Mouse (Mus musculus) right cerebral cortex, postnatal 4 days (tissue): ENCODE measurements around the gene Klhl29.

Experiments used
- DNase-seq: peaks from one replicate; pipeline ENCODE4 v3.0.0-alpha.2; 2022

The Klhl29 gene

DNA sequence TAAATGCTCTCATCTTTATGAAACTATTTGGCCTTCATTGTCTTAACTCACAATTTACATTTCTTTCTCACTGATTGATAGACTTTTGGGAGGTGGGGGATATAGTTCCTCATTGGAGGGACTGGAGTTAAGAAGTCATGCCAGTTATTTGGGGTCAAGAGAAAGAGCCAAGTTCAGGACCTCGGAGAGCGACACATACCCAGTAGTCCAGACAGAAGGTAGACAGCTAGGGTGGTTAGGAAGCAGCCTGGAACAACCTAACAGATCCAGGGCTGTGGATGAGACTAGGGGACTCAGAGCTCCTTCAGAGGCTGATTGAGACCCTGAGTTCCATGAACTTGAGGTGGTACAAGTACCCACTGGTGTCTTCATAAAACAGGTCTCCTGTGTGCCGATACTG is 264.1 kb downstream of the Klhl29 start:
- DNase-seq, result no peak

DNA sequence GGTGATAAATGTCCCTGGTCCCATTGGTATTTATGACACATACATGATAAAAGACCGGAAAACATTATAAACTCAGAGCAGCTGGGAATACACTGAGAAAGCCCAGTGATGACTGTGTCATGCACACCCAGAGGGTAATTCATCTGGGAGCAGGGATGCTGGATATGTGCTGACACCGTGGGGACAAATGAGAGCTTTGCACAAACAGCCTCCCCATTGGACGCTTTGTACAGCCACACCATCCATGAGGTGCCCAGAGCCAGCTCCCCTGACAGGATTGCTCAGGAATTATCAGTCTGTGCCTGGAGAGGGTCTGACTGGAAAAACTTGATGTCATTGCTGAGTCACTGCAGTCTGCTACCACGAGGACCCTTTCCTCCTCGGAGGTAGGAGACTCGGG is 266.9 kb downstream of the Klhl29 start:
- DNase-seq, result no peak

DNA sequence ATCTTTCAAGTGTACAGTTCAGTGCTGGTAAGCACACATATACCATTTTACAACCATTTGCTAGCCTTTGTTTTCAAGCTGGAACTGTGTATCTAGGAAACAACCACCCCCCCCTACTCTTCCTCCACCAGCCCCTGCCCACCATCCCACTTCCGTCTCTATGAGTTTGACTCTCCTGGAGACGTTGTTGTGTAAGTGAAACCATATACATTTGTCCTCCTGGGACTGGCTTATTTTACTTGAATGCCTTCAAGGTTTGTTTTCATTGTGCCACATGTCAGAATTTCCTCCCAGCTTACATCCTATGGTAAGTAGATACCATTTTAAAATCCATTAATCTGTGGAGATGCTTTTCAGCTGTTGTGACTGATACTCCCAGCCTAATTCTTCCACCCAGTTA is 267.7 kb downstream of the Klhl29 start:
- DNase-seq, result no peak

DNA sequence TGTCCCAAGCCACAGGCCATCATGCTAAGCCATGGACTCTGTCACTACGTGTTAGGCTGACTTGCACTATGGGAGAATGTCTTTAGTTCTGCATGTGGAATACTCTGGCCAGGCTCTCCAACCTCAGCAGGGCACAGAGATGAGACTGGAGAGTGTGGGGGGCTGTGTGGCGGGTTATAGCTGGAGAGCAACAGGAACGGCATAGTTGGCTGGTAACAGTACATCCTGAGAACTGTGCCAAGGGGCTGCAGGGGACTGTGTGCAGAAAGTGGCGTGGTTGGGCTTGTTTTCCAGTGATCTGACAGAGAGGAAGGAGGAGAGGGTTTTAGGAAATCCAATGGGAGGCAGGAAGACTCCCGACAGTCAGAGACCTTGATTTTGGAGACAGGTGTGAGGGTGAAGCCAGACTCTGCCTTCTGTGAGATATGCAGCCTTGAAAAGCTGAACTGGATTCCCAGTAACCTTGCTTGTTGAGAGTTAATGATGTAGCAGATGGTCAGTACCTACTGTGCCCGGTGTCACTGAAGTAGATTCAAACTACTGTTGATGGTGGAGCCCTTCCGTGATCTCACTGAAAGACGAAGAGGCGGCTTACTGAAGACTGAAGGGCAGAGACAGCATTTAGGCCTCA is 270.9 kb downstream of the Klhl29 start:
- DNase-seq, result no peak

DNA sequence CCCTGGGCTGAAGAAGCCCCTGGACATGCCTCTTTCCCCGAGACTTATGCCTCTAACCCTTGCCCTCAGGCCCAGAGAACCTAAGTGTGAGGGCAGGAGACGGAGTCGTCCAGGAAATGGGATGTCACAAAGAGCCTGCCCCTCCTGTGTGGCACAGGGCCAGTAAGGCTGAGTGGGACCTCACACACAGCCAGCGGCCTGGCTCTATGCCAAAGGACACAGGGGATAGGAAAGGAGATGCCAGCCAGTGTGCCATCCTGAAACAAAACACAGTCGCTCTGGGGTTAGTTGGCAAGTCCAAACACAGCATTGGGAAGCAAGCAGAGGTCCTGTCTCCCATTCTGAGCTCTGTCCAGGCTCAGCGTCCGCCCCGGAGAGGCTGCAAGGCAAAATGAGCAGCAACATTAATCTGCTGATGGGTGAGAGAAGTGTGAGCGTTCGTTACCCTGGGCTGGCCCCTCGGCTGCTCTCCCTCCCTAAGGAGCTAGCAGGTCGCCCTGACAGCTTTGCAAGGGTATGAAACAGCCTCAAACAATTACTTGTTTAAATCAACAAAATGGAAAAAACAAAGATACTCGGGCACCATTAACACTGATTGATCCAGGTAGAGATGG is 274.0 kb downstream of the Klhl29 start:
- peak; percentile 52 for DNase-seq

DNA sequence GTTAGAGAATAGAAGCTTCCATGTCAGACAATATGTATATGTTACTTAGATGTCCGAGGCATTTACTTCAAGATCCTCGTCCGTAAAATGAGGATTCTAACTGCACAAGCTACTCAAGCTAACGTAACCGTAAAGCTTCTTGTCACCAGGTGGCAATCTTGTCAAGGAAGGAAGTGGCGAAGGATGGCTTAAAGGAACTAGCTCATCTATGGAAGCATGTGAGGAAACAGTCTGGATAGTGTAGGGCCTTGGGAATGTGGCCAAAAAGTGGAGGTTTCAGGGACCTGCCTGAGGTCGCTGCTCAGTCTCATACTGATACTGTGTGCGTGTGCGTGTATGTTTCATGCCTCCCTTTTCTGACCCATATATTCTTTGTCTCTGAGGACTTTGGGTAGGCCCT is 275.9 kb downstream of the Klhl29 start:
- no peak for DNase-seq

DNA sequence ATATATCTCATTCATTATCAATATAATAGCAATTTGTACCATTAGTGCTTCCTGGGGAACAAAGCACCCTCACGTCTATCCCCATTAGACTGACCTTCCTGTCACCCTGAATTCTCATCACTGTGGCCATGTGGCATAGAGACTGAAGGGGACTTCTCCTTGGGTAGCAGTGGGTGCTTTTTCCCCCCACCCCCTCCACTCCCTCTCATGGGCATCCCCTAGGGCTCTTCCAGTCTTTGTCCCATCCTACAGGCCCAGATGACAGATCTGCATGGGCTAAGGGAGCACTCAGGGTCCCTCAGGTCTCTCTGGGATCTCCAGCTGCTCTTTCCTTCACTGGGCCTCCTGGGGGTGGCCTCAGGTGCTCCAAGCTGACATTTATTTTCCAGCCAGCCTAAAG is 286.8 kb downstream of the Klhl29 start:
- DNase-seq, result no peak

DNA sequence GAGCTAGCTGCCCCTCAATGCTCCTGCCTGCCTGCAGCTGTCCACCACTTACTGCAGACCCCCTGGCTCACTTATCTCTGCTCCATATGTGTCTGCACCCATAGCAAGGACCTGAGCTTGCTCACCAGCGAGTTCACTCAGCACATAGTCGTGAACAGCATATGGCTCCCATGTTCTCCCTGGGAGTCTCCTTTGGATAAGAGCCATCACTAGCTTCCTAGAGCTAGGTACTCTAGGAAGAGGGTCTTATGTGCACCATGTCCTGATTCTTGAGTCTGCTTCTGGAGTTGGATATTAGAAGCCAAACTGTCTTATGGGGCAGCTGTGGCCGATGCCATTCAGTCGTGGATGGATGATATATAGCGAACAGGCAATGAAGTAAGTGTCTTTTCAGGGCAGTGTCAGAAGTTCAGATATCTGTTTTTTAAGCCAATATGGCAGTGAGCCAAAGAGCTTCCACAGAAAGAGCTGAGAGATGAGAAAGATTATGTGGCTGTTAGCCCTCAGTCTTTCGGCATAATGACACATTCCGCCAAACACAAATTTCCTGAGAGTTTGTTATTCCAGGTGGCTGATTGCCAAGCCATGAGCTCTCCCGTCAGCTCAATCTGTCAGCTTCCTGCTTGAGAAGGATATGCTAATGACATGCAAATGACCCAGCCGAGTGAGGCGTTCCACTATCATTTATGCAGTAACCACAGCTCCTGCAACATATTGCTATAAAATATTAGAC is 287.5 kb downstream of the Klhl29 start:
- peak; percentile 43 for DNase-seq

DNA sequence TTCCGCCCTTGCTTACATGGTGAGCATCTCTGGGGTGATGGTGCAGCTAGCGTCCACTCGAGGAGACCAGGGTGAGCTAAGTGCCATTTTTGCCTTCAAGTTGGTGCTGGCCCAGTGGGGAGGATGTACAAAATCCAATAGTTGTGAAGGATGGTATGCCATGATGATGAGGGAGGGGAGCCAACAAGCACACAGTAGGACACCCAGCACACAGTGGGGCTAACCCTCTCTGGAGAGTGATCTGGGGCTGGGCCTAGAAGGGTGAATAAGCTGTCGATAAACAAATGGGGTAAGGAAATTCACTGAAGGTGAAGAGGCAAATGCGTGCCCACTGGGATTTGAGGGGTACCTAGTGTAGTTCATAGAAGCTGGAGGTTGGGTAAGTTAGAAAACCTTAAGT is 290.8 kb downstream of the Klhl29 start:
- no peak for DNase-seq

DNA sequence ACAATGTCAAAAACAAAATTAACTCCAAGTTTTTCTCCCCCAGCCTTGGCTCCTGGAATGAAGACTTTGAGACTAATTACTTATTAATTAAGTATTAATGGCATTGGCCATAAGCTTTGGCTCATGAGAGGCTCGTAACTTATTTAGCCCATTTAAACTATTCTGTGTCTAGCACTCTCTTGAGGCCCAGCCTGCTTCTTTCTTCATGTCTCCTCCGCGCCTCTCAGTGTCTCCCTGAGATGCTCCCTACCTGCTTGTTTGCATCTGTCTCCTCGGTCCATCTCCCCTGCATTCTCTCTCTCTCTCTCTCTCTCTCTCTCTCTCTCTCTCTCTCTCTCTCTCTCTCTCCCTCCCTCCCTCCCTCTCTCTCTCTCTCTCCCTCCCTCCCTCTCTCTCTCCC is 294.0 kb downstream of the Klhl29 start:
- DNase-seq, result no peak

DNA sequence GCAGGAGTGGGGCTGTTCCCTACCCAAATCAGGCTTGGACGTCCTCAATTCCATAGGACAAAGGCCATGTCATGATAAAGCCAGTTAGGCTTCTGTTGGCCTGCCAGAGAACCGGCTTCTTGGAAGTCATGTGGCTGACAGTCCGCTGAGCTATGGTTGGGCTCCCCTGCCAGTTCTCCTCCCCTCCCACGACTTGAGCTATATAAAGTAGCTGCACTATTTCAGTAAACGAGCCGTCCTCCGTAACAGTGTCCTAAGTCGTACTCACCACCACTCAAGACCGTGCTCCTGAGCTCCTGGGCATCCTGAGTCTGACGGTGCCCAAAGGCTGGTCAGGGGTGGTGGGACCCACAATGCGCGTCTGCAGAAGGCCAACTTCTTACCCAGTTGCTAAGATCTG is 302.3 kb downstream of the Klhl29 start:
- no peak for DNase-seq

DNA sequence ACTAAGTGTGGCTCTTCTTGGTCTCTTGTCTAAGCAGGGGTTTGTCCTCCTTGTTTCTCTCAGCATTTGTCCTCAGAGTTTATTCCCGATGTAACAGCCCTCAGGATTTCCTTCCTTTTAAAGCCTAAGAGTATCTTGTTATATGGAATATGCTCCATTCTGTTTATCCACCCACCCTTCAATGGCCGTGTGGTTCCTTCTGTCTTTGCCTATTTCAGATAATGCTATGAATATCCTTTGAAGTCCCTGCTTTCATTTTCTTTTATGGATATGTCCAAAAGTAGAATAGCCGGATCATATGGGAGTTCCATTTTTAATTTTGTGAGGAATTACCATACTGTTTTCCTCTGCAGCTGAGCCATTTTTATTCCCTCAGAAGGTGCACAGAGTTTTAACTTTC is 305.4 kb downstream of the Klhl29 start:
- DNase-seq, result no peak

DNA sequence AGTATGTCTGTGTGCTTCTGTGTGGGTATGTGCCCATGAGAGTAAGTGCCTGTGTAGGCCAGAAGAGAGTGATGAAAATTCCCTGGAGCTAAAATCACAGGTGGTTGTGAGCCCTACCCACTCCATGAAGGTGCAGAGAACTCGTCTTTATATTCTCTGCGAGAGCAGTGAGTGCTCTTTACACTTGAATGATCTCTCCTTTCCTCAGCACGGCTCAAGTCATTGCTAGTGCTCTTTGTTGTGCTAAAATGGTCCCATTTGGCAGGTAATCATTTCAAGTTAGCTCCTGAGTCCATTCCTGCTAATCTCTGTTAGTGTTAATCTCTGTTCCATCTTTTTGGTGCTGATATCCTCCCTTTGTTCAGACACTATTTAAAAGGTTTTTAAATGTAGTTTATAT is 307.9 kb downstream of the Klhl29 start:
- no peak for DNase-seq

DNA sequence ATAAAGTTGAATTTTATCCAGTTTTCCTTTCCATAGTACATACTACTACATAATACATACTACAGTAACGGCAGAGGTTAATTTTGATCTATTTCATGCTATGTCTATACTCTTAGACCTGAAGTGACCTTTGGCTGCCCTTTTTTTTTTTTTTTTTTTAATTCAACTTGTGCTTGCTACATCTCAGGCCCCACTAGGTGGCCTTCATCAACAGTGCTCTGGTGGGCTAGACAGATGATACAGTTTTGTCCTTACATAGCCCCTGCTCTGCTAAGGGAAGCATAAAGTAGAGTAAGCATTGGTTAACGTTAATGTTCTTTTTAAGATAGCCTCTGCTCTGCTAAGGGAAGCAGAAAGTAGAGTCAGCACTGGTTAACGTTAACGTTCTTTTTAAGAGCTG is 327.4 kb downstream of the Klhl29 start:
- no peak for DNase-seq

DNA sequence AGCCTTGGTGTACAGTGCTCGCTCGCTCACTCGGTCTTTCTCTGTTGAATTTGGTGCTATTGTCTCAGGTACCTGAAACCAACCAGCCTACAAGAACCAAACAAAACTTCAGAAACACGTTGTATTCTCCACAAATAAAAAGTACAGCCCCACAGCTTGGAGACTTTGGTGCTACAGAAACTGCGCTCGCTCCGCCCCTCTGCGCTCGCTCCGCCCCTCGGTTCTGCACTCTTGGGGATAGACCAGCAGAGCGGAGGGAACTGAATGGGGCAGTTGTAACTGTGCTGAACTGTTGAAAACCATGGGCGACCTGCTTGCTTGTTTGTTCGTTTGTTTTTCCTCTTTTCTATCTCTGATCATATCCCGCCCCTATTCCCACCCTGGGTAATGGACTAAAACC is 331.3 kb downstream of the Klhl29 start:
- no peak for DNase-seq

DNA sequence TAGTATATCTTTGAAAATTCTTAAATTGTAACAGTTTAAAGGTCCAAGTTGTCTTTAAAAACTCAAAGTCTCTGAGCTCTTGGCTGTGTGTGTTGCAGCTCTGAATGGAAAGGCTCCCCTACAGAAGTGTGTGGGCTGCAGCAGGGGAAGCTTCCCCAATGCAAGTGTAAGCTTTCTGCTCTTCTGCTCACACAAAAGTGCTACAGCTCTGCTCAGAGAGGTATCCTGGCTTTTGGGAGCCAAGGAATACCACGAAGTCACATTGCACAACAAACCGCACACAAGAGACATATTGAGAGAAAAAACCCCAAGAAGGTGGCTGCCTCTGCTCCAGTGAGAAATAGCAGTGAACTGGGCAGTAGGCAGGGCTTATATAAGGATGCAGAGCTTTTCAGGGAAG is 337.5 kb downstream of the Klhl29 start:
- no peak for DNase-seq

DNA sequence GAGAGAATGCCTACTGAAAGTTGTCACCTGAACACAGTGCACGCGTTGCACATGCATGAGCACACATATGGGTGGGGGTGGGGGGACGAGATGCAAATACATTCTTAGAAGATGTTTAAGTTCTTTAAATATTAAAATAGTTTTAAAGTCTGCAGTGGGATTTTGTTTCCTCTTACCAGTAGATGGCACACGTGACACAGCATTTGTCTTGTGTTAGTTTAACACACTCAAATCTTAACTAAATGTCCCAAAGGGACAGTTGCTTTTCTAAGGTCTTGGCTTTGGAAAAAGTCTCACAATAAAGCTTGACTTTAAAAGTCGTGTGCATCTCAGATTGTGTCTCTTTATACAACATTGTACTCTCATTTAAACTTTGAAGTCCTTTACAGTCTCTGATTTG is 346.4 kb downstream of the Klhl29 start:
- DNase-seq, result no peak
